Mouse (Mus musculus) liver, postnatal 0 days (tissue): Measurements from ENCODE around the gene Fam20b. TPM values are rescaled to one million over a fixed set of nuclear protein-coding genes. Genes with fewer than 3 reads are reported as not detected.

Experiments used
- ATAC-seq: fragments of 200-750 bp; cut with Nextera tagmentation; 2 replicates; pipeline ENCODE4 v1.8.0; 2017; ENCODE audit warnings: mild to moderate bottlenecking, moderate library complexity
- DNase-seq: peaks from one replicate; pipeline ENCODE4 v3.0.0-alpha.2; 2016
- H3K27ac ChIP-seq: fragments of 300-500 bp; sonication (generic); 2 replicates; pipeline ENCODE4 v1.5.1; 2014; ENCODE audit warnings: antibody characterized with exemption, moderate library complexity, mild to moderate bottlenecking, low read depth
- H3K27me3 ChIP-seq: fragments of 300-500 bp; sonication (generic); 2 replicates; pipeline ENCODE4 v1.6.1; 2014; ENCODE audit warnings: low read length, control low read depth, mixed read lengths; ENCODE audit not compliant: insufficient read depth
- H3K36me3 ChIP-seq: fragments of 300-500 bp; sonication (generic); replicated peaks from 2 replicates; pipeline ENCODE4 v1.6.1; 2014; ENCODE audit warnings: mild to moderate bottlenecking, control low read depth, low read length, moderate library complexity, mixed read lengths; ENCODE audit not compliant: insufficient read depth
- H3K4me1 ChIP-seq: fragments of 300-500 bp; sonication (generic); 2 replicates; pipeline ENCODE4 v1.6.1; 2014; ENCODE audit warnings: antibody characterized with exemption, mild to moderate bottlenecking, control low read depth; ENCODE audit not compliant: insufficient read depth
- H3K4me2 ChIP-seq: fragments of 300-500 bp; sonication (generic); 2 replicates; pipeline ENCODE4 v1.6.1; 2014; ENCODE audit warnings: low read depth, mild to moderate bottlenecking, low read length, moderate library complexity, mixed read lengths
- H3K4me3 ChIP-seq: fragments of 300-500 bp; sonication (generic); 2 replicates; pipeline ENCODE4 v1.5.1; 2014; ENCODE audit warnings: low read depth, low read length
- H3K9ac ChIP-seq: fragments of 300-500 bp; sonication (generic); replicated peaks from 2 replicates; pipeline ENCODE4 v1.6.1; 2014; ENCODE audit warnings: mild to moderate bottlenecking, moderate library complexity
- H3K9me3 ChIP-seq: fragments of 300-500 bp; sonication (generic); 2 replicates; pipeline ENCODE4 v1.6.1; 2016; ENCODE audit warnings: mild to moderate bottlenecking, control low read depth, low read length, mixed read lengths
- CTCF ChIP-seq: sonication (generic); IDR thresholded peaks from 2 replicates; pipeline ENCODE4 v1.5.1; 2016; ENCODE audit warnings: antibody characterized with exemption, low read depth
- EP300 ChIP-seq: IDR thresholded peaks from 2 replicates; pipeline ENCODE4 v1.6.1; 2016; ENCODE audit warnings: antibody characterized with exemption, low read depth, mild to moderate bottlenecking
- WGBS: fragments of 180-500 bp; shearing (Covaris S2); extraction: QIAGEN DNeasy Blood & Tissue Kit; methylation state at CpG from one replicate; pipeline ENCODE4 v1.1.7; 2014; ENCODE audit not compliant: insufficient replicate concordance; 5-methylcytosine and 5-hydroxymethylcytosine counted together
- polyA plus RNA-seq: library from polyadenylated mRNA; unstranded; fragments of >200 nt; fragmentation: Nextera tagmentation; extraction: Ambion mirVana; gene quantifications from 2 replicates; pipeline ENCODE4 v1.2.1, GENCODE M21; 2015

Gene Fam20b
- 6.0 and 6.2 TPM in 2 replicates for polyA plus RNA-seq

DNA sequence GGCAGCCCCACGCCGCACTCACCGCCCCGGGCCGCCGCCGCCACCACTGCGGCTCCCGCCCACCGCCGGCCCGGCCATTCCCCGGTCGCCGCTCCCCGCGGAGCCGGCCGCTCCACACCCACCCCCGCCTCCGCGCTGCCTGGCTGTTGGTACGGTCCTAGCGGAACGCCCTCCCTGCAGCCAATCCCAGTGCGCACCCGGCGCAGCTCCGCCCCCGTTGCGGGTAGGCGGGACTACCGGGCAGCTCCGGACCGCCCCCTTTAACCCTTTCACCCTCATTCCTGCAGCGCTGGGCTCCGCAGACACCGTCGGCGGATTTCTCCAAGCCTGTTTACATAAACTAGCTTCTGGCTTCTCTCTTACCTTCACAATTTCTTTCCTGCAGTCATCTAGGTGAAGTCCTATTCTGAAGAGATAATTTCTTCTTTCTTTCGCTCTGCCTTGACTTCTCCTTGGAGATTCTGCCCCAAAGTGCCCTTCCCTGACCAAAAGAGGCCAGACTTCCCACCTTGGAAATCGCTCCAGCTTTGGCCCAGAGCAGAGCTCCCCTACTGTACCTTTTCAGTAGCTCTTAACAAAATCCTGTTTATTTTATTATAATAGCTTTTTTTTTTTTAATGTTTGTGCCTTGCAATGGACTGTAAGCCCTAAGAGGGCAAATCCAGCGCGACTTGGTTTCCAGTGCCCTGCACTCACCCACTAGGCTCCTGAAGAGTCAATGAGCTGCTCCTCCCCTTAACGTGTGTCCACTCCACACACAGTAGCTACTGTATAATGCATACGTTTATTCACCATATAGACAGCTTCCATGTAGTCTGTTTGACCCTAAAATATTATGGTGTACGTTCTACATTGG lies at the start of gene Fam20b:
Gene Fam20b, minus strand, starts transcription at position 137 of the 856 bp plus-strand sequence.
- Histone ChIP-seq H3K4me1 (peaks cover 27% of the 10 kb centered on the region), H3K4me3 (peak within 1 kb of the TSS; percentile 96), H3K4me2 (peak within 1 kb of the TSS; percentile 81), H3K9ac (peak within 1 kb of the TSS; percentile 96), H3K36me3 (no peaks in the 10 kb centered on the region), H3K27ac (peak within 1 kb of the TSS; percentile 97), H3K9me3 (no peaks in the 10 kb centered on the region), H3K27me3 (no peaks in the 10 kb centered on the region)
- WGBS = 3% methylated on average over 36 of the region's 47 CpGs
- DNase-seq = peak; percentile 98
- TF ChIP-seq EP300 (peak; percentile 55; the same call in 1 of the 2 replicates), CTCF (no peak)
- peak; percentile 97 for ATAC-seq

DNA sequence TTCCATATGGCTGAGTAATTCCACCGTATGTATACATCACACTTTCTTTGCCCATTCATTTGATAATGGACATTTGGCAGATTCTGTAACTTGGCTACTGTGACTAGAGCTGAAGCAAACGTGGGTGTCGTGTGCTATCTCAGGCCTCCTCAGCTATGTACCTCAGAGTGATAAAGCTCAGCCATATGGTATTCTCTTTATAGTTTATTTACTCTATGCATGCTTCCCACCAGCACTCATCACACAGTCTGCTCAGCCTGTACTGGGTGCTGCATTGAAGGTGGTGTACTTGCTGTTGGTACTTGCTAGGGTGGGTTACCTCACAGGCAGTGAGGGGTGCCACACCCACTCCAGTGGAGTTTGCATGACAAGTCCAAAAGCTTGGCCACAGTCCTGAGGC lies 46.4 kb upstream of the Fam20b start:
- ATAC-seq (no peak), DNase-seq (no peak)
- Histone ChIP-seq H3K36me3 (no peaks in the 10 kb centered on the region), H3K4me3 (no peak overlapping the region), H3K9ac (no peak overlapping the region), H3K9me3 (peaks cover 8% of the 10 kb centered on the region), H3K4me2 (no peak overlapping the region), H3K27ac (no peak overlapping the region), H3K4me1 (no peaks in the 10 kb centered on the region), H3K27me3 (no peaks in the 10 kb centered on the region)
- TF ChIP-seq CTCF = no peak
- no peak for TF ChIP-seq EP300
- WGBS = 89% methylated on average over 3 of the region's 3 CpGs

DNA sequence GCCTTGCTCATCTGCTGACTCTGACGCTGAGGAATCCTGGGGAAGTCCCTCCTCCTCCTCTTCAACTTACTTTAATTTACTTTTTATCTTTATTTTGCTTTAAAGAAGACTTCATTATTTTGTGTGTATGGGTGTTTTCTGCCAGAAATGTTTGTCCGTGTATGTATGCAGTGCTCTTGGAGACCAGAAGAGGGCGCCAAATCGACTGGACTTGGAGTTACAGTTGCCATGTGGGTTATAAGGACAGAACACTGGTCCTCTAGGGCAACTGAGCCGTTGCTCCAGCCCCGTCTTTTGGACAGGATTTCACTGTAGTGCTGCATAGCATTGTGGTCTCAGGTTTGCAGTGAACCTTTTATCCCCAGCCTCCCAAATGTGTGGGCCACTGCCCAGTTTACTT lies 45.7 kb upstream of the Fam20b start:
- H3K36me3 ChIP-seq = no peaks in the 10 kb centered on the region
- TF ChIP-seq CTCF (peak; percentile 56), EP300 (no peak)
- H3K4me2 ChIP-seq = no peak overlapping the region
- H3K4me1 ChIP-seq = no peaks in the 10 kb centered on the region
- DNase-seq (no peak), ATAC-seq (no peak)
- H3K27me3 ChIP-seq = no peaks in the 10 kb centered on the region
- H3K9ac ChIP-seq = no peak overlapping the region
- WGBS = 64% methylated on average over 6 of the region's 6 CpGs
- no peak overlapping the region for H3K27ac ChIP-seq
- peaks cover 8% of the 10 kb centered on the region for H3K9me3 ChIP-seq
- H3K4me3 ChIP-seq = no peak overlapping the region

DNA sequence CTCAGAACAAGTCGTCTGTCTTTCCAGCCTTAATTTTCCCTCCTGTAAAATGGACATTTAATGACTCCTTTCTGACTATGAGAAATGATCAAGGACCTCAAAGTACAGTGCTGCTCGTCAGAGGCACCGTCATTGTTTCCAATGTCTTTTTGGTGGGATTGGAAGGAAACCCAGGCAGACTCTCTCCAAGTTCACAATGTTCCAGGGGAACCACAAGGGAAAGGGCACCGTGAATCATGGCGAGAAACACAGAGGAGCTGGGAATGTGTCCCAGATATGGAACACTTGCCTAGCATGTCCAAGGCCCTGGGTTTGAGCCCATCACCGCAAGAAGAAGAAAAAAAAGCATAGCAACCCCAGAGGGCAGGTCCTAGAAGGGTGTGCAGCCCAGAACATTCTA lies 44.4 kb upstream of the Fam20b start:
- no peaks in the 10 kb centered on the region for H3K36me3 ChIP-seq
- H3K4me3 ChIP-seq = no peak overlapping the region
- no peaks in the 10 kb centered on the region for H3K4me1 ChIP-seq
- no peak for ATAC-seq
- WGBS = 85% methylated on average over 6 of the region's 6 CpGs
- H3K27ac ChIP-seq = no peak overlapping the region
- no peak for DNase-seq
- no peak for TF ChIP-seq EP300
- no peak for TF ChIP-seq CTCF
- H3K27me3 ChIP-seq = no peaks in the 10 kb centered on the region
- no peak overlapping the region for H3K4me2 ChIP-seq
- peaks cover 8% of the 10 kb centered on the region for H3K9me3 ChIP-seq
- no peak overlapping the region for H3K9ac ChIP-seq

DNA sequence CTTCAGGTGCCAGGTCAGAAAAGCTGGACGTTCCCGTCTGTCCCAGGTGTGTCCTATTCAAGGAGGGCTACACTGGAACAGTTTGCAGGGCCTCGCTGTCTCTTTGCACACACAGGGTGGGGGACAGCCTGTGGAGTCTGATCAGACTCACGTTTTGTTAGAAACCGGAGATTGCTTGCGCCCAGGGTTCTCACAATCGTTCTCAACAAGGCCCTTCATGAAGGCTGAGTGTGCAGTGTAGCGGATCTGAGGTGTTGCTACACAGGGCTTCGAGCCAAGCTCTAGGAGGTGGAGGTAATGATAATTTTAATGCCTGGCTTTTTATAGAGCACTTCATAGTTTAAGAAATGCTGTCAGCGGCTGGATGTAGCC lies 42.5 kb upstream of the Fam20b start:
- Histone ChIP-seq H3K36me3 (no peaks in the 10 kb centered on the region), H3K4me1 (no peaks in the 10 kb centered on the region), H3K9me3 (peaks cover 4% of the 10 kb centered on the region; the same call in 1 of the 2 replicates), H3K4me2 (no peak overlapping the region), H3K4me3 (no peak overlapping the region), H3K9ac (no peak overlapping the region), H3K27me3 (no peaks in the 10 kb centered on the region), H3K27ac (no peak overlapping the region)
- WGBS = 79% methylated on average over 10 of the region's 10 CpGs
- ATAC-seq (no peak), DNase-seq (no peak)
- no peak for TF ChIP-seq CTCF
- no peak for TF ChIP-seq EP300

DNA sequence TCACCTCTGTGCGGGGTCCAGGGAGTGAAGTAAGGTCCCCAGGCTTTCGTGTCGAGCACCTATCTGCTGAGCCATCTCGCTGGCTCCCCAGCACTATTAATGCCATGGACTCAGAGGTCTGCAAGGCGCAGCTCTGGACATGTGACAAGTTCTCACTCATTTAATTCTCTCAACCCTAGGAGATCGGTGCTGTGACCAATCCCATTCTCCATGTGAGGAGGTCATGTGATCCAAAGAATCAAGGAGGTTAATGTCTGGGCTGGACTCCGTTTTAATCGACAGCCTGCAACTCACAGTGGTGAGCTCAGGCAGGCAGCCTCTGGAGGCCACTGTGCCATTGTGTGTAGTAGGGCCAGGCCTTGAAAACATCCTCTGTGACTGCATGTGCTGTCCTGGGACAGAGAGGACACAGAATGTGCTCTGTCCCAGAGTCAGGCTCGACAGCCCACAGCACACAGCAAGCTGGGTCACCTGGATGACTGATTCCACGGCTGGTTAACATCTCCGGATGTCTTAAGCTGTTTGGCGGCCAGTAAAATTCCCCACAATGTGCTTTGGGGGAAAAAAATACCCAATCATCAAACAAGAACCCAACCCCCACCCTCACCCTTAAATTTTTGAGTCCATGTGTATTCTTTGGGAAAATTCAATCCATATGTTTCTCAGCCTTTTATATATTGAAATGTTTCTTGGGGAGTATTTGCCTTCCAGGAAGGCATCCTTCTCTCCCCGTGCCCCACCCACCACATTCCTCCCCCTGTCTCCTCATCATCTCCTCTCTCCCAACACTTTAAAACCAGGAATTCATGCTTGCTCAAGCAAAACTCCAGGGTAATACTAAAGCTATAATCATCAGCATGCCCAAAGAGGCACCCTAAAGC lies 41.9 kb upstream of the Fam20b start:
- ATAC-seq = no peak
- Histone ChIP-seq H3K27me3 (no peaks in the 10 kb centered on the region), H3K4me1 (no peaks in the 10 kb centered on the region), H3K27ac (no peak overlapping the region), H3K4me2 (no peak overlapping the region), H3K9me3 (no peaks in the 10 kb centered on the region), H3K36me3 (no peaks in the 10 kb centered on the region), H3K4me3 (no peak overlapping the region), H3K9ac (no peak overlapping the region)
- TF ChIP-seq EP300 (no peak), CTCF (no peak)
- DNase-seq = no peak
- WGBS = 77% methylated on average over 13 of the region's 13 CpGs
